Mouse (Mus musculus) spleen, adult 12 weeks (tissue): ENCODE data around the gene Deup1.
"Not testable (repeated sequence)": the region's sequence is repeated elsewhere in the genome, so short reads cannot be mapped to it uniquely, and the experiment has no call there.

Experiments used
- DNase-seq: peaks from one replicate; pipeline ENCODE4 v3.0.0; 2022; ENCODE audit warnings: low spot score

The Deup1 gene

DNA sequence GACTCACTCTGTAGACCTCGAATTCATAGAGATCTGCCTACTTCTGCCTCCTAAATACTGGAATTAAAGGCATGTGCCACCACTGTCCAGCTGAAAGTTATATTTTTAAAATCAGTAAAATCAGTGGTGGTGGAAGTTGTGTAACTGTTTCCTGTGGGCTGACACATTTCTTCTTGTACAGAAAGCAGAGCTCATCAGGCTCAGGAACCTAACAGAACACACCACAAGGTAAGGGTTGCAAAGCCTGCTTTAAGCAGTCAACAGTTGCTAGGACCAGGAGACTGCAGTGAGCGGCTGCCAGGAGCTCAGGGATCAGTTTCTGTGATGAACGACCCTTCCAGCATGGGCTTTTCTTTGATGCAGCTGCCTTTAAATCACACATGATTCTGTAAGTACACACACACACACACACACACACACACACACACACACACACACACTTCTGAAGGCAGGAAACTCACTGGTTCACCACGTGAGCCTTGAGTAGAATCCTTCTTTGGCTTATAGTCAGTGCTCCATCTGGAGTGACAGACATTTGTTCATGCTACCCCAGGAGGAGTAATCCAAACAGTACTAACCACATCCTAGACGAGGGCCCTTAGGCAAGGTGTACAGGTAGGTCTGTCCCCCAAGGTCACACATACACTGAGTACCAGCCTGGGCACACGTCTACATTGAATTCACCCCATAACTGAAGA is 40.4 kb downstream of the Deup1 start:
- DNase-seq: no peak

DNA sequence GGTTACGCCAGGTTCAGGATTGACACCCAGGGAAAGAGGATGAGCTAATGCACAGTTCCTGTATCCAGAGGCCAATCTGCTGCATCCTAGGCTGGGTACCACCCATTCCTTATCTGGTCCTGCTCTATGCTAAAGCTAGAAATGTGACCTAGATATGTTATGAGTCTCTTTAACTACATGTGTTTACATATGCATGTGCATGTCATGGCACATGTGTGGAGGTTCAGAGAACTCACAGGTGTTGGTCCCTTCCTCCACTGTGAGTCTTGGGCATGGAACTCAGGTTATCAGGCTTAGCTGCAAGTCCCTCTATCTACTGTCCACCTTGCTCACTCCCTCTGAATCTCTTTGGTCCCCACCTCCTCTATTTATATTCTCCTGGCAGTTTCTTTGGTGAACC is 41.8 kb downstream of the Deup1 start:
- DNase-seq: no peak

DNA sequence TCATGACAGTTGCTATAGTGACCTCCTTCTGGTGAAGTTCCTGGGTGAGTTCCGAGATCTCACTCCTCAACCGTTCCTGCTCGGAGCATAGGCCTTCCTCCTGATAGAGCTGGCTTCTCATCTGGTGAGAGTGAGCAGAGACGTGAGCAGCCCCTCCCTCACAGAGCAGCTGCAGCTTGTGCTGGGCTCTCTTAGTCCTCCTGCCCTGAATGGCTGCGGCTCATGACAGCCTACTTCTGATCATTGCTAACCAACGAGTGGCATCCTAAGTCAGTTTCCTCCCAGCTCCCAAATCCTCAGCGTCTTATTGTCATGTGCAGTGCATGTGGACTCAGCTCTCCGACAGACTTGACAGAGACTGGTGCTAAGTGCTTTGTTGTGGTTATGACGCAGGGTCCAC is 43.5 kb downstream of the Deup1 start:
- DNase-seq: no peak

DNA sequence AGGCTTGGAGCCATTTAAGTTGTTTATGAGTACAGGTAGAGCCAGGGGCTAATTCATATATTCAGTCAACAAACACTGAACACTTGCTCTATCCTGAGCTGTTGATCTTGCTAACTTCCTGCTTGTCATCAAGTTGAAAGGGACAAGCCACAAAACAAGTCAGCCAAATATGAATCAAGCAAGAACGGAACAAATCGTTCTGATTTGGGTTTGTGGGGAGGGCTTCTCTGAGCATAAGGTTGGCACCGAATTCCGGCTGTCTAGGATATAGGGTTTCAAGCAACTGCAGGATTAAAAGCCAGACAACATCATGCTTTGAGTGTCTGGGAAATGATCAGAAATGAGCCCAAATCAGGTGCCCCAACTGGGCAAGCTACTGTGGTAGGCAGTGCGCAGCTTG is 45.7 kb downstream of the Deup1 start:
- no peak for DNase-seq

DNA sequence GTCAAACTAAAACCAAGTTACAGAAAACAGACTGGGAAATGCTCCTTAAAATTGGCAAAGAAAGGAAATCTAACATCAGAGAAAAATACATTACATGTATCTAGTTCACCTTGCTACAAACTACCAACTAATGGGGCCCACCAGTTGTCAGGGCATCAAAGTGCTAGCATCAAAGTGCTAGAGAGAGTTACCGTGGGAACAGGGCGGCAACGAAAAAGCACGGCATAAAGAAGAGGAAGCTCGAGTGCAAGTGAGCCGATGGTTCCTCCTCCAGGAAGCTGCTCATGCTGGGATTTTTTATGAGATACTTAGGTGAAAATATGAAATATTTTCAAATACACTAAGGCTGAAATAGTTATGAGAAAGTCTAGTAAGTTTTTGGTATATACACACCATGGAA is 47.6 kb downstream of the Deup1 start:
- DNase-seq: no peak

DNA sequence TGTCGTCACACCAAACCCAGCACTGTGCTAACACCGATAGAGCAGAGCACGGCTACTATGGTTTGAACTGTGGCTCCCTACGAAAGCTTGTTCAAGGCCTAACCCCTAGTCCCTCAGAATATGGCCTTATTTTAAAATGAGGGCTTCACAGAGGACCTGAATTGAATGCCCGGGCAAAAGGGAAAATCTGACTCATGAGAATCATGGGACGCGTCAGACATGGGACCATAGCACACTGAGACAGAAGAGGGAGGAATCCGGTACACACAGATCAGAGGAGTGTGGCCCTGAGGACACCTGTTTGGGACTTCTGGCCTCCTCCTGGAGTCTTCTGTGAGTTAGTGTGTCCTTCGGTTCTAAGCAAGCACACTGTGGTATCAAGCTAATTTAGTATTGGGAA is 48.8 kb downstream of the Deup1 start:
- DNase-seq: no peak

DNA sequence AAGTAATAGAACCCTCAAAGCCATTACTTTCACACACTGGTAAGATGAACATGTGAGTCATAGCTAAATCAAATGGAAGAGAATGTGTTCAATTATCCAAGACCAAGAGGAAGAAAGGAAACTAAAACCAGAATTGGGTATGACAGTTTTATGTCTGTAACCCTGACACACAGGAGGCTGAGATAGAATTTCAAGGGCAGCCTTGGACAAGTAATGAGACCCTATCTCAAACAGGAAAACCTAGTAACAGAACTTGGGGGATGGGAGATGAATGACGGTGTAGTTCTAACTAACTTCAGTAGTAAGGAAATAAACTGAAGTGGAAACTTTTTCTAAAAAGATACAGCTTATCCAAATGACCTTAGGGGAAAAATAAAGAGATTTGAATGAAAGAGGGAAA is 49.3 kb downstream of the Deup1 start:
- no peak for DNase-seq

DNA sequence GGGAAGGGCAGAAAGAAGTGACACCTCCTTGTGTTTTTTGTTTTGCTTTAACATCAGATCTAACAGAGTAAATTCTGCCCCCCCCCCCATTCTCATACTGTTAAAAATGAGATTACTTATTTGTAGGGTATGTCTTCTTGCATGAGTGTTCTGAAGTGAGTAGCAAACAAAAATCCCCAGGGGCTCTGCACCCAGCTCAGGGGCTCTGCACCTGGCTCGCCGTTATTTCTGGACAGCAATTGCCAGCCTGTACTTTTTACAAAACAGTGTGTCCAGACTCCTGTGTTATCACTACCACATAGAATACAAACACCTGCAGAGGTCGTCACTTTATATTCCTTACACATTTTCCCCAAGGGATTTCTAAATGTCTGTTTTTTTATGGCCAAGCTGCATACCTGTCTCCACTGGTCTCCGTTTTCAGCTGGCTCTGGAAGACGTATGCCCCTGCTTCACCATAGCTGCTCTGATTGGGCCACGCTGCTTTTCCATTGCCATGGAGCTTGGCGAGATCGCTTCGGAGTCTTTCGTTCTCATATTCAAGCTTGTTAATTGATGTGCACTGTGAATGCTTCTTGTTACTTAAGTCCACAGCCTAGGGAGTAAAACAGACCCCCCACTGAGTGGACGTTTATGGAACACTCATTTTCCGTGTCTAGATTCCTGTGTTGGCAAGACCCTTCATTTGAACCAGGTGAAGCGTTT is 52.8 kb downstream of the Deup1 start:
- DNase-seq: no peak

DNA sequence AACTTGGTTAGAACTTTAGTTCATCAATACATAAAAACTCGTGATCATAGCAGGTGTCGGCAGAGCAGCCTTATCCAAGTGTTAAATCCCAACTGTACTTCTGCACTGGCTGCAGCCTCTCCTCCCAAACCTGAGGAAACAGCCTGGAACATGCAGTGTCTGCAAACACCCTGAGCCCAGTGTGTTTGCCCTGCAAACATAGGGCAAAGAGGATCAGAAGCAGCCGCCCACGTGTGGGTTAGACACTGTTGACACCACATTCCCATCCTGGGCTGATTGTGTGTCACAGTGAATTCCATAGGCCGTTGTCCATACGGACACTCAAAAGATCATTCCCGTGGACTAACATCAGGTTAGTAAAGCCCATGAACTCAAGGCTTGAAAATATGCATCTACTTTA is 65.4 kb downstream of the Deup1 start:
- DNase-seq: no peak

DNA sequence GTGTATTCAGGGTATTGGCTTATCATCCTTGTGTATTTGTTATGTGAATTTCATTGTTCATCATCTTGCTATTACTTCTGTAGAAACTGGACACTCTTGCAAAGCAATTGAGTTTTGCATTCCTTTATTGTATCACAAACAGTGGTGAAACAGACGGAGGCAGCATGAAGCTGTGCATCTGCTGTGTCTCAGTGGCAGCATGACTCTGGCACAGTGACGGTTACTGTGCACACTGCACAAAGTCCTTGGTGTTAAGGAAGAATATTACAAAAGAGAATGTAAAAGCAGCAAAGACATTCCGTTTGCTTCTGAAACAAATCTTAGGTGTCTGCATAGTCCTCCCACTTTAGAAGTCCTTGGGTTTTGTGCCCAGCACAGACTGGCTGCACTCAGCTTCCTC is 67.3 kb downstream of the Deup1 start:
- DNase-seq: no peak

DNA sequence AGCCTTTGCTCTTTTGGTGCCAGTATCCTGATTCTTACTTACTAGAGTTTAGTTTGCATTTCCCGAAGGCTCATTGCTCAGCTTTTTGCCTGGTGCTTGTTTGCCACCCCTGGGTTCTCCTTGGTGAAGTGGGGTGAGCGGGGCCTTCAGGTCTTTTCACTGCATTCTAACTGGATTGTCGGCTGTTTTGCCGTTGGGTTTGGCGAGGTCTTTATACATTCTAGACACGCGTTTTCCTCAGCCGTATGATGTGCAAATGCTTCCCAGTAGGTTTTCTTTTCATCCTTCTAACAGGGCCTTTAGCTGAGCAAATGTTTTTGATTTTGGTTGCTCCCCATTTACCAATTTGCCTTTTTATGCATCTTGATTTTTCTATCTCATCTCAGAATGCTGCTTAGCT is 74.4 kb downstream of the Deup1 start:
- no peak for DNase-seq

DNA sequence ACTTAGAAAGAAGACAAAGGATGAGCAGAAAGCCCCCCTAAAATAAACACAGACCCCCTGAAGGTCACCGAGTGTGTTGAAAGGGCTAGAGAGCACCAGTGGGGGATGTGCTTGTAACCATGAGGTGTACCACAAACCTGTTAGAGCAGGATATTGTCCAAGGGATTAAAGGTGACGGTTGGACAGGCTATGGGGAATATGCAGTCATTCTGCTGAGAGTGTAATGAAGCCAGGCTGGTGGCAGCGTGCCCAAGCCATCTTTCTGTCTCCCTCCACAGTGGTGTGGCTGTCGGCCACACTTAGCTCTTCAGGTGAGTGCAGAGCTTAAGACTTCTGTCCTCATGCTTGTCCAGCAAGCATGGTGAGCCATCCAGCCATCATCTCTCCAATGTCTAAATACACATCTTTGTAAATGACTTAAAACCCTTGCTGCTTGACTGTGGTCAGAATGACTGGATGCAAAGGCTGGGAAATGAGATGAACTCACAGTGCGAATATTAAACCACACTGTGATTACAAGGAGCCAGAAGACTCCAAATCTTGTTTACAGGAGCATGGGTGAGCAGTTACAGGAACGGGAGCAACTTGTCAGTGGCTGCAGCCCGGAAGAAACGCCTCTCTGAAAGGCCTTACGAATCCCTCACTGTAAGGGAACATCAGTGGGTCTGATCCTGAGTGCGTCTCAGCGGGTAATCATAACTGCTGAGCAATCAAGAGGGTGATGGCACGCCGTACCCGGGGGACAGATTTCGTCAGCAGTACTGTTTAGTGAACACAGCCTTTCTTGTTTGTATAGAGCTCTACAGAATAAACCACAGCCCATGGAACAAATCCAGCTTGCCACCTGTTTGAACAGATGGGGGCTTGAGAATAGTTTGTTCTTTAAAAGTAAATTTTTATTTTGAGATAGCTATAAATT is 75.5 kb downstream of the Deup1 start:
- no peak for DNase-seq

DNA sequence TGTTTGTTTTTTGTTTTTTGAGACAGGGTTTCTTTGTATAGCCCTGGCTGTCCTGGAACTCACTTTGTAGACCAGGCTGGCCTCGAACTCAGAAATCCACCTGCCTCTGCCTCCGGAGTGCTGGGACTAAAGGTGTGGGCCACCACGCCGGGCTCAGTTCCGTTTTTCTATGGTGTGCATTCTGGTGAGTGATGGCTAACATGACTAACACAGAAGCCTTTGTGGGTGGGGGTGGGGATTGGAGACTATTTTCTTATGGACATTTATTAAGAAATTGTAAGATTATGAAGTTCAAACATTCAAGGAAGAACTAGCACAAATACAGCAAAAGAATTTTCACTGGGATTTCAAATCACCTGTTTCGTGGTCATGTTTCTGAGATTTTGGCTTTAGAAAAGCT is 76.7 kb downstream of the Deup1 start:
- DNase-seq: not testable (repeated sequence)

DNA sequence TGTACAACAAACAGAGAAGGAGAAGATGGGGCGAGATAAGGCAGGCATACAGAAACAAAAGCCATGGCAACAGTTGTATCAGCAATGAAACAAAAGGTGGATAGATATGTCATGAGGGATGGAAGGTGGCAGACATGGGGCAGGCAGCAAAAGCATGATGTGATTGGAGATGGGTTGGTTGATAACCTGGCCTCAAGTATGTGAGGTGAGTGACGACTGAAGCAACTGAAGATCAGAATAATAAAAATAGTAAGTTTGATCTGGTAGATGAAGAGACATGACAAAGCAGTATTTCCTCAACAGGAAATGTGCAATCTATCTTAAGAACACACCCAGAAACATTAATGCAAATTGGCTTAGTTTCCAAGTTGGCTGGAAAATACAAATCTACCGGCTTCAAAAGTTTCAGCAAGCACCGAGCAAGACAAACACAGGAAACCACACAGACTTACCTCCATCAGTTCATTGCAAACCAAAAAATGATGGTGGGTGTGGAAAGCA is 77.2 kb downstream of the Deup1 start:
- DNase-seq: no peak

DNA sequence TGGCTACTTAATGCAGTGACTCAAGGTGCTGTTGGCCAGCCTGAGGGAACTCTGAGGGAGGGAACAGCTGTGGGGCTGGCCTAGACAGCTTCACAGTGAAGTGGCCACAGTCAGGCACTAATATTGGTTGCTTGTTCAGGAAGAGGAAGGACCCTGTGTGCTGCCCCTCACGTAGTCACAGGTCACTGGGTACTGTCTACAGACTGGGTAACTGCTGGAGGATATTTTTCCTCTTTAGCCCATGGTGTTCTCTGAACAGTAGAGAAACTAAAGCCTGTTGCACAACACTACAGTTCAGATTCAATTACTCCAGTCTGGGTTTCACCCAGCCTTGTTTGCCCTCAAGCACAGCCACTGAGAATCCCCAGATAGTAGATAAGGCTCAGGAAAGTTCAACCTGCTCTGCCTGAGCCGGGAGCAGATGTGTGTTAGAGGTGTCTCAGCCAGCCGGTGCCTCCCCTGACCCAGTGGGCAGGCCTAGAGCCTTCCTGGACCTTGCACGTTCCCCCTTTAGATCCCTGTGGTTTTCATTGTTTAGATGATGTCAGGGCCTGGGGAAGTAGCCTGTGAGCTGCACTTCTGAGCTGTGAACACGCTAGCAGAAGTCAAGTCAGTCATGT is 85.9 kb downstream of the Deup1 start:
- DNase-seq: no peak

DNA sequence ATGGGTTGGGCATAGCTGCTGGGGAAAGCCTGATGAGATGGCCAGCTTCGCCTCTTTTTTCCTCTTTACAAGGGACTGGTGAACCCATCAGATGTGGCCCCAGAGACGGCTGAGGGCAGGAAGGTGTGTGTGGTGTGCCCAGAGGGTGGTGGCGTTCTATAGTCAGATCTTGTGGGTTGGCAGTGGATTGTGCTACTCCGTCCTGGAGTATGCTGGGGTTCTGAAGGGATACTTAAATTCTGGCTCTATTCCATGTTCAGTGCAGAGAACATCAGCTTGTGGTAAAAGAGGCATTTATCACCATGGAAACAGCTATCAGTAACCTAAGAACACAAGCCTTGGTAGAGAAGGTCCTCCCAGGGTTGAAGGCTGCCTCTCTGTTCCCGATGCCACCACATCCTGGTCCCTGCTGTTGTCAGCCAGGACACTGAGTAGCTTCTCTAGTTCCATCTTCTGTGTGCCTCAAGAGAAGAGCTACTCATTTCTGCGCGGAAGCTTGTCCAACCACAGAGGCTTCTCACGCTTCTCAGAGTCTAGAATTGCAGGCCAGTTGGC is 88.7 kb downstream of the Deup1 start:
- no peak for DNase-seq

DNA sequence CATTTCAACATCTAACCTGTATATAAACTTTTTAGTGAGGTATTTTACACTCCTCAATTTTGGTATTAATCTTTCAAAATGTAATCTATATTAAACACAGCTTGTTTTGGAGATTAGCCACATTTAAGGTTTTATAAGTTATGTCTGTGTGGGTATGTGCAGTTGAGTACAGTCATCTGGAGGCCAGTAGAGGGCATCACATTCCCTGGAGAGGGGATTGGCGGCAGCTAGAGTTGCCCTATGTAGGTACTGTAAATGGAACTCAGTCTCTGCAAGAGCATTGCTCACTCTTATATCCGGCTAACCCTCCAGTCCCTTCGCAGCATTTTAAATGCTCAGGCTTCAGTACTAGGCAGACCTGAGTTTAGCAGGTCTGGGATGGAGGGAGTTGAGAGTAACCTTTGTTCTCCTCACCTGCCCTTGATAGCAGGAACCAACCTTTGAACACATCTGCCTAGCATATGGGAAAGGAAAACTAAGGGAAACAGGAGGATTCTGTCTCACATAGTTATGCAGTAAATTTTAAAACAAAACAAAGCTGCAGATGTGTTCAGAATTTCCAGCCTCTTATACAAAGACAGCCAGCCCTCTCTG is 90.2 kb downstream of the Deup1 start:
- DNase-seq: no peak

DNA sequence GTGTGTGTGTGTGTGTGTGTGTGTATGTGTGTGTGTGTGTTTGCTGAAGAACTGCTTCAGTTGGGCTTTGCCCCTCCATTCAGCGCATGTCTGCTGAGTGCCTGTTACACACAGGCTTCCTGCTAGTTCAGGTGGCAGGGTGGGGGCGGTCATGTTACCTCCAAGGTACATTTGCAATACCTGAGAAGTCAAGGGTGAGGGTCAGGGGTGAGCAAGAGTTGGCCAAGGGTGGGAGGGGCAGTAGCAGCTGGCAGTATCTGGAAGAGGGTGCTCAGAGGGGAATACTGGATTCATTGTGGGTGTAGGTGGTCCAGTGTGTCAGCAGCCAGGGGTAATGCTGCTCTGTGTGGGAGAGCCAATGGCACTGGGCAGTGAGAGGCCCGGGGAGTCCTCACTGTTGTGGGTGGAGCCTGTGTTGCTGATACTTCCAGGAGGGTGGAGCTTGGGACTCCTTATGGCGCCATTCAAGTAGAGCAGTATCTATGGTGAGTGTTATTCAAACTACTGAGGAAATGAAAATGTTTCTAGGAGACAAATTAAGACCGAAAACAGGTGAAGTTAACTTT is 90.8 kb downstream of the Deup1 start:
- DNase-seq: no peak

DNA sequence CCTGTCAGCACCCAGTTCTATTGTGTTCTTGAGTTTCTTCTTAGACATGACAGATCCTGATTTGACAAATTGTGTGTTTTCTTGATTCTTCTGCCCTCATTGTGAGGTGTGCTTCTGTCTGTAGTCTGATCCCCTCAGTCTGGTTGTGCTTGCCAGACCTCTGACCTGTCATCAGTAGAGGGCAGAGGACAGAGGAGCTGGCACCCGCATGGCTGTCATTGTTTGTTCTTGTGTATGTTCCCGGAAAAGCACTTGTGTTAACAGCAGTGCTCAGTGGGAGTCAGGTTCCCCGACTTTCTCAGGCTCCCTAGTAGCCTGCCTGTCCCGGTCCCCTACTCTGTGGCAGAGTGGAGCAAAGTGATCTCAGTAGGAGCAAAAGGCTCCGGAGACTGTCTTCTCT is 92.3 kb downstream of the Deup1 start:
- no peak for DNase-seq

DNA sequence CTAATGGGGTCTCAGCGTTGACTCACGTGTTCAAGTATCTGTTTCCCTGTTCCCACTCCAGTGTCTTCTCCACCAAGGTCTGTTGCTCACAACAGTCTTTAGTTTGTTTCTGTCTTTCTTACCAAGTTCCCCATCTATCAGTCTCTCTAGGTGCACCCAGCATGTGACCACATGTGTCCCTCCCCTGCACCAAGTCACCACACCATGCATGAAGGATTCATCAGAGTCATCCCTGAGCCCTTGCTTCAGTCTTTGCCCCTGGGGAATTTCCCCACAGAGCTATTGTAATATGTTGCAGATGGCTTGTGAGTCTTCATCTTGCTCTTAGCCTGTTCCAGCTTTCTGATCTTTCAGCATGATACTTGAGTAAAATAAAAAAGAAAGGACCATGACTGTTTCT is 93.6 kb downstream of the Deup1 start:
- no peak for DNase-seq

DNA sequence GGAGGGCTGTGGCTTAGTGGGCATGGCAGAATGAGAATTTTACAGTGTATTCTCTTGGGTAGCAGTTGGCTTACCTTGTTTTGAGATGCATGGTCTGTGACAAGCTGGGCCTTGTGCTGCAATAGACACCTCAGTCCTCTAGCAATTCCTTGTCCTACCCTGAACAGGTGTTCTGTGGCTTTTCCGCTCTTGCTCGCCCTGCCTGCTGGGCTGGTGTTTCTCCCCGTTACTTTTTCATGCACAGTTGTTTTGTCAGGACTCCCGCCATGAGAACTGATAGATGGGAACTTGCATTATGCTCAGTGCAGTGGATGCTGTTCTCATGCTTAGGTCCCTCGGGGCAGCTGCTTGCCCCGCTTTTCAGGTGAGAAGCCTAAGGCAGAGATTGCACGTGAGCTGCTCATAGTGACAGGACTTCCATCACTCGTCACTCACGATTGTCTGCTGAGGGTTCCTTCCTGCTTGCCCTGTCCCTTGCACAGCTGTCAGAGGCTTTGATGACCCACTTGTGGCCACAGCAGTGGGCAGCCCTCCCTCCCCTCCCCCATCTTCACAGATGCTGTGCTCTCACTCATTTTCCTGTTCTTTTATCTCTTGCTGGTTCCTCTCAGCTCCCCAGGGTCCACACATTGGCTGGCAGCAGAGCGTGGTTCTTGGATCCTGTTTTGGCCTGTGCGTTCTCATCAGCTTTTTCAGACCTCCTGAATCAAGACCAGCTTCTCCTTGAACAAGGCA is 94.2 kb downstream of the Deup1 start:
- no peak for DNase-seq
